Comparison of ENCODE assay signal across 15 mouse cellular contexts in the genomic region with DNA sequence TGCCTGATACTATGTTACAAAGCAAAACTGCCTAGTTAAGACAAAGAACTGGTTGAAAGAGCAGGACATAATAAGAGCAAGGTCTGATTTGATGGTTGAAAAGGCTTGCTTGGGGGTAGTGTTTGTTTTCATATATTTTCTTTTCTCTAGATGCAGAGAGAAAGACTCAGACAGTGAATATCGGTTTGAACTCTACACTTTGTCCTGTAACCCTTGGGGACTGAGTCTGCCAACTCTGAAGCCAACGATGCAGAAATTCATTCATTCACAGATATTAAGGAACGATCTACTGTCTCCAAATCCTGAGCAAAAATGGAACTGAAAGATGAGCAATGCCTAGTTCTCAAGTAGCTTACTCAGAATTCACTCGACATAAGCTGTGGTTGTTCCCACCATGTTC. TPM values are rescaled to one million over a fixed set of nuclear protein-coding genes. Genes with fewer than 3 reads are reported as not detected.
DNase-seq lines count a peak whose midpoint lies in the region; ATAC-seq and TF ChIP-seq lines count a peak whose summit lies in the region.
"Had no signal": no experiment of that assay in that cellular context is flagged by ENCODE, and none has a peak within 500 bp of the region (broad histone marks: within the 10 kb centered on the region; RNA-seq: fewer than 3 reads in every experiment).

No protein-coding gene starts in this region.

- no peak for ATAC-seq in forebrain, embryonic 12.5 days (ENCODE audit: low FRiP score)
- ATAC-seq in forebrain, embryonic 11.5 days (replicated peaks; ENCODE audit: low FRiP score): no peak
- ATAC-seq in hindbrain, embryonic 13.5 days (ENCODE audit: low FRiP score): no peak
- ATAC-seq in lung, embryonic 15.5 days (ENCODE audit: borderline replicate concordance, extremely low read depth, low FRiP score, low TSS enrichment): no peak
- ATAC-seq in kidney, postnatal 0 days (replicated peaks; ENCODE audit: low FRiP score, low read depth): no peak
- ATAC-seq: intestine, embryonic 16.5 days had no signal

- 42% methylated on average over 4 of the region's 4 CpGs for WGBS in forebrain, embryonic 12.5 days
- 53% methylated on average over 4 of the region's 4 CpGs for WGBS in forebrain, embryonic 11.5 days
- WGBS in hindbrain, embryonic 10.5 days: 50% methylated on average over 4 of the region's 4 CpGs
- 34% methylated on average over 4 of the region's 4 CpGs for WGBS in hindbrain, embryonic 13.5 days
- WGBS in lung, embryonic 15.5 days: 85% methylated on average over 4 of the region's 4 CpGs
- 45% methylated on average over 4 of the region's 4 CpGs for WGBS in kidney, postnatal 0 days

- no peak for DNase-seq in forebrain, embryonic 11.5 days (ENCODE audit: low spot score)
- DNase-seq in hindbrain, embryonic 10.5 days (ENCODE audit: low spot score): no peak
- DNase-seq in lung, postnatal 36 days: no peak
- peak; percentile 33 for DNase-seq in kidney, postnatal 0 days (ENCODE audit: low spot score)
- no peak for DNase-seq in urinary bladder, postnatal 25 days (ENCODE audit: low spot score)
- DNase-seq: cerebellum, postnatal 10 days; embryo, embryonic 11 days; thymus, postnatal 14 days had no signal

- H3K4me3 ChIP-seq in forebrain, embryonic 12.5 days (replicated peaks): no peak overlapping the region
- H3K4me3 ChIP-seq in forebrain, embryonic 11.5 days (ENCODE audit: low read depth, low read length): no peak overlapping the region
- H3K4me3 ChIP-seq in hindbrain, embryonic 10.5 days: no peak overlapping the region
- H3K4me3 ChIP-seq in hindbrain, embryonic 13.5 days: no peak overlapping the region
- H3K4me3 ChIP-seq in lung, embryonic 15.5 days: no peak overlapping the region
- H3K4me3 ChIP-seq in kidney, postnatal 0 days (replicated peaks; ENCODE audit: low read depth, low read length): no peak overlapping the region
- H3K4me3 ChIP-seq: hindbrain, embryonic 12.5 days; limb, embryonic 15.5 days had no signal

- no peak overlapping the region for H3K9ac ChIP-seq in forebrain, embryonic 12.5 days
- H3K9ac ChIP-seq in forebrain, embryonic 11.5 days (ENCODE audit: low read length): no peak overlapping the region
- H3K9ac ChIP-seq in hindbrain, embryonic 13.5 days: no peak overlapping the region
- no peak overlapping the region for H3K9ac ChIP-seq in lung, embryonic 15.5 days
- H3K9ac ChIP-seq in kidney, postnatal 0 days (ENCODE audit: low read depth, low read length): no peak overlapping the region
- H3K9ac ChIP-seq: hindbrain, embryonic 12.5 days; limb, embryonic 15.5 days; lung, embryonic 14.5 days had no signal

- 0 out of 2 replicates have a peak overlapping the region, but pooled peaks have one; percentile 6 for H3K27ac ChIP-seq in forebrain, embryonic 12.5 days
- H3K27ac ChIP-seq in forebrain, embryonic 11.5 days (ENCODE audit: low read depth, low read length): no peak overlapping the region
- peak overlapping the region; percentile 76 for H3K27ac ChIP-seq in hindbrain, embryonic 10.5 days
- H3K27ac ChIP-seq in hindbrain, embryonic 13.5 days: no peak overlapping the region
- H3K27ac ChIP-seq in lung, embryonic 15.5 days: peak overlapping the region; percentile 76; the same call in 1 of the 2 replicates
- peak overlapping the region; percentile 60; the same call in 1 of the 2 replicates for H3K27ac ChIP-seq in kidney, postnatal 0 days
- H3K27ac ChIP-seq: hindbrain, embryonic 12.5 days had no signal

- no peak for TF ChIP-seq CTCF in kidney, postnatal 0 days (IDR thresholded peaks at IDR 0.05; ENCODE audit: low read depth)

- no peaks in the 10 kb centered on the region for H3K27me3 ChIP-seq in forebrain, embryonic 12.5 days
- no peaks in the 10 kb centered on the region for H3K27me3 ChIP-seq in forebrain, embryonic 11.5 days (ENCODE audit: control insufficient read depth, insufficient read depth, low read length)
- no peaks in the 10 kb centered on the region for H3K27me3 ChIP-seq in hindbrain, embryonic 10.5 days (ENCODE audit: insufficient read depth, poor library complexity, severe bottlenecking)
- H3K27me3 ChIP-seq in hindbrain, embryonic 13.5 days: 0 out of 2 replicates have a peak, but pooled peaks cover 2% of the 10 kb centered on the region
- no peaks in the 10 kb centered on the region for H3K27me3 ChIP-seq in lung, embryonic 15.5 days
- no peaks in the 10 kb centered on the region for H3K27me3 ChIP-seq in kidney, postnatal 0 days (ENCODE audit: insufficient read depth, low read length)
- H3K27me3 ChIP-seq: hindbrain, embryonic 12.5 days; limb, embryonic 15.5 days had no signal

- peaks cover 16% of the 10 kb centered on the region for H3K4me1 ChIP-seq in forebrain, embryonic 12.5 days
- 0 out of 2 replicates have a peak, but pooled peaks cover 3% of the 10 kb centered on the region for H3K4me1 ChIP-seq in forebrain, embryonic 11.5 days (replicated peaks; ENCODE audit: control insufficient read depth, insufficient read depth, low read length)
- peaks cover 66% of the 10 kb centered on the region for H3K4me1 ChIP-seq in hindbrain, embryonic 10.5 days (replicated peaks)
- peaks cover 14% of the 10 kb centered on the region for H3K4me1 ChIP-seq in hindbrain, embryonic 13.5 days (replicated peaks)
- peaks cover 14% of the 10 kb centered on the region for H3K4me1 ChIP-seq in lung, embryonic 15.5 days
- peaks cover 30% of the 10 kb centered on the region for H3K4me1 ChIP-seq in kidney, postnatal 0 days (replicated peaks; ENCODE audit: insufficient read depth, low read length)

- H3K4me2 ChIP-seq in forebrain, embryonic 12.5 days: no peak overlapping the region
- H3K4me2 ChIP-seq in forebrain, embryonic 11.5 days (ENCODE audit: low read depth, low read length, severe bottlenecking): no peak overlapping the region
- H3K4me2 ChIP-seq in hindbrain, embryonic 13.5 days: no peak overlapping the region
- H3K4me2 ChIP-seq in lung, embryonic 15.5 days: no peak overlapping the region
- H3K4me2 ChIP-seq in kidney, postnatal 0 days (ENCODE audit: low read length): no peak overlapping the region
- H3K4me2 ChIP-seq: hindbrain, embryonic 12.5 days; limb, embryonic 15.5 days; lung, embryonic 14.5 days had no signal

- no peaks in the 10 kb centered on the region for H3K9me3 ChIP-seq in forebrain, embryonic 12.5 days
- H3K9me3 ChIP-seq in forebrain, embryonic 11.5 days (ENCODE audit: control insufficient read depth, low read length): no peaks in the 10 kb centered on the region
- H3K9me3 ChIP-seq in hindbrain, embryonic 10.5 days: no peaks in the 10 kb centered on the region
- H3K9me3 ChIP-seq in hindbrain, embryonic 13.5 days: no peaks in the 10 kb centered on the region
- H3K9me3 ChIP-seq in lung, embryonic 15.5 days: no peaks in the 10 kb centered on the region
- no peaks in the 10 kb centered on the region for H3K9me3 ChIP-seq in kidney, postnatal 0 days (replicated peaks; ENCODE audit: low read length)
- H3K9me3 ChIP-seq: hindbrain, embryonic 12.5 days; limb, embryonic 15.5 days had no signal

- no peaks in the 10 kb centered on the region for H3K36me3 ChIP-seq in forebrain, embryonic 12.5 days (replicated peaks)
- no peaks in the 10 kb centered on the region for H3K36me3 ChIP-seq in forebrain, embryonic 11.5 days (ENCODE audit: control insufficient read depth, insufficient read depth, low read length)
- H3K36me3 ChIP-seq in hindbrain, embryonic 10.5 days: no peaks in the 10 kb centered on the region
- no peaks in the 10 kb centered on the region for H3K36me3 ChIP-seq in hindbrain, embryonic 13.5 days
- no peaks in the 10 kb centered on the region for H3K36me3 ChIP-seq in lung, embryonic 15.5 days
- H3K36me3 ChIP-seq in kidney, postnatal 0 days (ENCODE audit: insufficient read depth, low read length): no peaks in the 10 kb centered on the region
- H3K36me3 ChIP-seq: hindbrain, embryonic 12.5 days; limb, embryonic 15.5 days had no signal

RNA-seq across cellular contexts. Expression of gene Nuak1, which starts 39.7 kb away (rescaled TPM):
- 4.4 and 5.3 TPM in 2 replicates for polyA plus RNA-seq in forebrain, embryonic 12.5 days (2016; fragmentation: Nextera tagmentation; extraction: Ambion mirVana)
- polyA plus RNA-seq in forebrain, embryonic 11.5 days (2014; fragmentation: Nextera tagmentation; extraction: Ambion mirVana): 2.9 and 3.6 TPM in 2 replicates
- polyA plus RNA-seq in hindbrain, embryonic 10.5 days (2016; fragmentation: Nextera tagmentation; extraction: Ambion mirVana): 3.1 and 3.7 TPM in 2 replicates
- polyA plus RNA-seq in hindbrain, embryonic 13.5 days (2015; fragmentation: Nextera tagmentation; extraction: Ambion mirVana): 4.6 and 4.8 TPM in 2 replicates
- 2.0 and 2.6 TPM in 2 replicates for polyA plus RNA-seq in lung, embryonic 15.5 days (2015; fragmentation: Nextera tagmentation; extraction: Ambion mirVana)
- 2.3 and 2.4 TPM in 2 replicates for polyA plus RNA-seq in kidney, postnatal 0 days (2015; fragmentation: Nextera tagmentation; extraction: Ambion mirVana)

RNA-seq across cellular contexts. Expression of gene Ckap4, which starts 53.7 kb away (rescaled TPM):
- 72.0 and 72.2 TPM in 2 replicates for polyA plus RNA-seq in forebrain, embryonic 12.5 days (2016; fragmentation: Nextera tagmentation; extraction: Ambion mirVana)
- 68.0 and 77.4 TPM in 2 replicates for polyA plus RNA-seq in forebrain, embryonic 11.5 days (2014; fragmentation: Nextera tagmentation; extraction: Ambion mirVana)
- 72.6 and 77.2 TPM in 2 replicates for polyA plus RNA-seq in hindbrain, embryonic 10.5 days (2016; fragmentation: Nextera tagmentation; extraction: Ambion mirVana)
- 56.4 and 59.9 TPM in 2 replicates for polyA plus RNA-seq in hindbrain, embryonic 13.5 days (2015; fragmentation: Nextera tagmentation; extraction: Ambion mirVana)
- 141 and 144 TPM in 2 replicates for polyA plus RNA-seq in lung, embryonic 15.5 days (2015; fragmentation: Nextera tagmentation; extraction: Ambion mirVana)
- 75.6 and 77.9 TPM in 2 replicates for polyA plus RNA-seq in kidney, postnatal 0 days (2015; fragmentation: Nextera tagmentation; extraction: Ambion mirVana)

Comparison
In these comparisons a context has a peak if more than half of its experiments do, and no peak if none do; other contexts are left out.
1. H3K27ac ChIP-seq: peak in forebrain, embryonic 12.5 days (single experiment), hindbrain, embryonic 10.5 days (single experiment), lung, embryonic 15.5 days (single experiment) and kidney, postnatal 0 days (single experiment); none in forebrain, embryonic 11.5 days (single experiment) and hindbrain, embryonic 13.5 days (single experiment).